Mouse (Mus musculus) heart, postnatal 36 days (tissue): ENCODE measurements around the gene Snrpa1. TPM values are rescaled to one million over a fixed set of nuclear protein-coding genes. Genes with fewer than 3 reads are reported as not detected.
A peak's percentile ranks its signal among the peaks of the same experiment; 100 is the strongest.

Experiments used
- DNase-seq, 2 experiments: peaks; one replicate each; pipeline ENCODE4 v3.0.0; 2021 to 2022
- intact Hi-C: fragments of 180-260 bp; cut with DNase I; formaldehyde crosslinking; loops from one replicate; pipeline ENCODE4 v1.15.1; 2025
- total RNA-seq, 2 experiments: library from RNA; stranded (reverse); gene quantifications; 2 replicates each; pipeline ENCODE4 v1.2.3; 2021

Snrpa1 gene
- total RNA-seq, 2 experiments from 2014 or later, result 20.1 to 24.0 TPM

DNA sequence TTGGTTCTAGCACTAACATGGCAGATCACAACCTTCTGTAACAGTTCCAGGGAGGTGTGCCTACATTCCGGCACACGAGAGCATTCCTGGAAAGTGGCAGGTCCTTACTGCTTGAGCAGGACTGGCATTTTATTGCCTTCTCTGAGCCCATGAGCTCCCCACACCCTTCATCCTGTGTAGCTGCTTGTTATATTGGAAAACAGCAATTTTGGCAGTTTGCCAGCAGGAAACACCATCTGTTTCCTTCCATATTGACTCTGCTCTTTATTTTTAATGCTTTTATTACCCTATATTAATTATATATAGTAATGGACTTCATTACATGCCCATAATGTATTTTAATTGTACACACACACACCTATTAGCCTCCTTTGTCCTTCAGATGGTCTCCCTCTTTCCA, 17.6 kb downstream of the Snrpa1 start:
- no peak for DNase-seq
- intact Hi-C loops, result loop anchor here (10.0 kb wide), 1 partner anchor 1682 kb away; the partner anchor contains the start of genes Mcee and Mphosph10

DNA sequence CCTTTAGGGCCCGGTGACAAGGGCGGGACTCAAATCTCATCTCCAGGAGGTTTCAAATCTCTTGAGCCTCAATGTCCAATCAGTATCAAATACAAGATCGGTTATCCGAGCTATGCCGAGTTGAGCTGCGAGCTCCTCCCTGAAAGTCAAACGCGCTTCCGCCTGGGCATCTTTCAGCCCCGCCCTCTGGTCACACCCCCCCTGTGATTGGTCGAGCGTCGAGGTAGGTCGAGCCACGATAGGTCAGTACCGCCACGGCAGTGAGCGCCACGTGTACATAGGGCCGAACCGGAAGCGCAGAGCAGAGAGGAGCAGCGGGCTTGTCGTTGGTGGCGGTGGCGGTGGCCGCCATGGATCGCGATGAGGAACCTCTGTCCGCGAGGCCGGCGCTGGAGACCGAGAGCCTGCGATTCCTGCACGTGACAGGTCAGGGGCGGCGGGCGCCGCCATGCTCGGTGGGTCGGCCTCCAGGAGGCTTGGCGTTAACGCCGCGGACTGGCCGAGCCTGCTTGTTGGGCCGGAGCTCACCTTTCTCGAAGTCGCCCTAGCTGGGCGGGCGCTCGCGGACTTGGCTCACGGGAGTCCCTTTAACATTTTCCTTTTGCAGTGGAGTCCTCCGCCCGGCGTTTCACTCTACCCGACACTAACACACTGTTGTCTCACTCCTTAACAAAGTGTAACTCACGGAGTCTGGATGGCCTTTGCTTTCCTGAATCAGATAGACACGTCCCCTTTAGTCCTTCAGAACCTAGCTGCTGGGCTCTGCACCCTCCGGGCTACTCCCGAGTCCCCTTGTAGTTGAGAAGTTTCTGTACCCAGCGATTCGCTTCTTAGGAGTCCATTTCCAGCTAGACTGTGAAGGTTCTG, 20.8 kb downstream of the Snrpa1 start, which contains the start of gene Selenos:
Selenos (plus strand) TSS at position 286 of the 867 bp plus-strand sequence.
- intact Hi-C loops, result loop anchor here (2.0 to 10.0 kb wide), 2 partner anchors 19 to 1685 kb away; partner anchors contain the start of genes Mcee and Mphosph10
- DNase-seq, result peak; percentile 90 to 93

DNA sequence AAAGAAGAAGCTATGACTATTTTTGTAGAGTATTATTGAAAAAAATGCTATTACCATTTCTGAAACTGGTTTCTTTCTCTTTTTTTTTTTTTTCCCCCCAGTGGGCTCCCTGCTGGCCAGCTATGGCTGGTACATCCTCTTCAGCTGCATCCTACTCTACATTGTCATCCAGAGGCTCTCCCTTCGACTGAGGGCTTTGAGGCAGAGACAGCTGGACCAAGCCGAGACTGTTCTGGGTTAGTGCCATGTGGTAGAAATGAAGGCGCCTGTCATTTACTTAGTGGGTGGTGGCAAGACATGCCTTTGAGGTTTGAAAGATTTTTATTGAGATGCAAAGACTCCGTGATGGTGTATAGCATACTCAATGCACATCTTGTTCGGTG, 21.4 kb downstream of the Snrpa1 start:
- intact Hi-C loops, result no loop called here
- DNase-seq, result no peak

DNA sequence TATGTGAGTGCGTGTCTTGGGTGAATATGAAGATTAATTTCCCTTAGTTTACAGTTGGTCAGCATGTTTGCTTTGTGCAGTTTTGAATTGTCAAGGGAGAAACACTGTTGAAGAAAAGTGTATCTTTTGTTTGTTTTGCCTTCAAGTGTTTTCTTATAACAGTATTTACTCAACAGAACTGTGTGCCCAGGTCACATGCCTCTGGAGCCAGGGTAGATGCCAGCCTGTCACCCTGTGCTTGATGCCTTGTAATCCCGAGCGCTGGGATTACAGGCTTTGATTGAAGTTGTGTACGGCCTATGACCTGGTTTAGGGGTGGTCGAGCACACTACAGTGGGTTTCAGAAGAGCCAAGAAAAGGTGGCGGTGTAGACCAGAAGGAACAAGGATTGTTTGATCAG, 25.0 kb downstream of the Snrpa1 start:
- intact Hi-C loops, result no loop called here

DNA sequence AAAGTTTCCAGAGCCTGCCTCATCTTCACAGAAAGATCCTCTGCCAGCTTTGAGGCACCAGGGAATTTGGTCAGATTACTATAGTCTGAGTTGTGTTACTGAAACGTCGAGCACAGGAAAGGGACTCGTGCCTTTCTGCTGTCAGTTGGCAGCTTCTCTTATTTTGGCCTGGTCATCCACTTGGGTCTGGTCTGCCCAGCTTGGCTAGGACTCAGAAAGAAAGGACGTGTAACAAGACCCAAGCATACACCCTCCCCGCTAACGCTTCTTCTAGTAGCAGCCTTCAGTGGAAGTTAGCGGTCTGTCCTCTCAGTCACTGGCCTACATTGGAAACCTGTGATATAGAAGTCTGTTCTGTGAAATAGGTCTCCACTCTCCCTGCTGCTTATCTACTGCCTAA, 25.7 kb downstream of the Snrpa1 start:
- intact Hi-C loops, result no loop called here
- no peak for DNase-seq

More for the DNA sequence above, 25.0 kb downstream of the Snrpa1 start:
- no peak for DNase-seq

DNA sequence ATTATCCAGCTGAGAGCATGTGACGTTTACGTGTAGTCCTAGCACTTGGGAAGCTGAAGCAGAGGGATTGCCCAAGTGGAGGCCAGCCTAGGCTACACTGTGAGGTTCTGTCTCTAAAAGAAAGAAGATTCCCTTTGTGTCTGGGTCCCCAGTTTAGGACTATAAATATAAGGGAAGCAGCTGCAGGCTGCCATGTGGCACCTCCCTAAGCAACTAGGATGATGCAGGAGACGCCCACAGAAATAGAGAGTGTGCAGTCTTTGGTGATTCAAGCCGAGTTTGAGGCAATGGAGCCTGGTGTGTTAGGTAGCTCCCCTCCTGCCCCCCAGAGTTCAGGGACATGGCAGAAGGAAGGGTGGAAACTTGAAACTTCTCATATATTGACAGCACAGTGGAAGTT, 28.8 kb downstream of the Snrpa1 start:
- DNase-seq, result no peak
- intact Hi-C loops, result no loop called here

DNA sequence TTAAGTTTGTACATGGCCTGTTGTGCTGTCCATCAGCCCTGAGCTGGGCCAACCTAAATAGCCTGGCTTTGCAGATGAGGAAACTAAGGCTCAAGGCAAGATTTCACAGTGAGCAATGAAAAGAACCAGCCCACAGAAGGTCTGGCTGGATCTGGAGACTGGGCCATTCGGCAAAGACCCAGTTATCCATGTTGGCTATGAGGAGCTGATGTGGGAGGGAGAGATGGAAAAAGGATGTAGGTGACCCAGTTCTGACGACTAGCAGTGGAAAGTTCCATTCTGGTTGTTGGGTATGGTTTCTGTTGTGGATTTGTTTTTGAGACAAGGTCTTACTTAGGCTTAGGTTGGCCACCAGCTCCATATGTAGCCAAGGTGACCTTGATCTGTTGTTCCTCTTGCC, 29.3 kb downstream of the Snrpa1 start:
- intact Hi-C loops, result no loop called here
- no peak for DNase-seq

DNA sequence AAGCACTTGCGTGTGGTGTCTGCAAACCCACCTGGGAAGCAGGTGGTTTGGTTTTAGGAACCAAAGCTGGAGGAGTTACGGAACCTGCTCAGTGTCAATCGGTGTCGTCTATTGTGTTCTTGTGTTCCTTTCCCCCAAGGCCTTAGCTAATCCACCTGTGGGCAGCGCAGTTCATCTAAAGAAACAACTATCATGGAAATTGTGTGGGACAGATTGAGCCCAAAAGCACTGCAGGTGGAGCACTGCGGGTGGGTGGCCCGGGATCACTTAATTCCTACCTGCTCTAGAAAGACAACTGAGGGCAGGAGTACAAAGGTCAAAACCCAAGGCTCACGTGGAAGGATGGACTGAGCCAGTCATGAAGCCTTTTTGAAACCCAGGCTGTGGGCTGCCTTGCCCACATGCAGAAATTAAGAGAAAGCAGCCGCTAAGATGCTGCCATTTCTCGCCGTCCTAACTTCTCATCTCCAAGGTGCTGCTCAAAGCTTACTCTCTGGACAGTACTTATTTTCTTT, 31.9 kb downstream of the Snrpa1 start:
- intact Hi-C loops, result no loop called here
- no peak for DNase-seq

DNA sequence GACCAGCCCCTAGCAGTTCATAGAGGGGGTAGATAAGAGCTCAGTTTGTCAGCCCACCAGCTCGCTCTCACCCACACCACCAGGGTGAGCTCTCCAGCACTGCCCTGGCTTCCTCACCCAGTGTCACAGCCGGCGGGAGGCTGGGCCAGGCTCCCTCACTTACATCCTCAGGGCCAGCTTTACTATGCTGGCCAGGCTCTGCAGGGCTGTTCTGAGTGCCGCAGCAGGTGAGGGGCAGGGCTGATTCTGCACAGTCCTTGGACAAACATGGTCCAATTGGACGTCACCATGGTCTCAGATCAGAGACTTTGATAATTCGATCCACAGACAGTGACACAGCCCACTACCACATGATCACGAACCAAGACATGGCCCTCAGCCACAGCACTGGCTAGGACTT, 32.8 kb downstream of the Snrpa1 start:
- DNase-seq, result no peak
- intact Hi-C loops, result no loop called here

DNA sequence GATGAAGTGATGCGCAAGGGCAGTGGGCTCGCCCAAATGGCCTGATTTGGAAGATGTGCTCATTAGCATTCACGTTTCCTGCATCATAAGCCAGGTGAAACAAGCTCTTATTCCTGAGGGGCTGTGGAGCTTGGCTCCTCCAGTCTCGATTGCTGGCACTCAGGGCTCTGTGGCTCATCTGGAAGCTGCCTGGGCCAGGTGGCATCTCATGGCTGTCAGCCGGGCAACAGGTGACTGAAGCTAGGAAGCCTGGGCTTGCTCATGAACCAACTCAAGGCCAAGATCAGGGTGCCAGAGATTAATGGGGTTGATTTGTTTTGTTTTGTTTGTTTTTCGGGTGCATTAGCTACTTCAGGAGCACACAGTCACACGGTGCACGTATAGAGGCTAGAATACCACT, 33.9 kb downstream of the Snrpa1 start:
- intact Hi-C loops, result no loop called here
- DNase-seq, result no peak

DNA sequence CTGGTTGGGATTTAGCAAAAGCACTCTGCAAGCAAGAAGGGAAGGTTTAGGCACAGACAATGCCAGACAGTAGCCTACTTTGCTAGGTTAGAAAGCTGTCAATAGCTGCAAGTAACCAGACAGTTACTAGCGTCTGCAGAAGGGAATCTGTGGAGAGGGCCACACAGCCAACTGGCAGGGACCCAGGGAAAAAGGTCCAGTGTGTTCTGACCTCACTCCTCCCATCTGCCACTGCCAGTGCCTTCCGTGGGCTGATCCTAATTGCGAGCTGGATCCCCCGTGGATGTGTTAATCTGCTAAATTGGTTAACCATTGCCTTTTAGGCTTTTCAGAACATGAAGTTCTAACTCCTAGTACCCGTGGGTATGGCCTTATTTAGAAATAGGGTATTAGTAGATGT, 35.3 kb downstream of the Snrpa1 start:
- DNase-seq, result peak; percentile 26 to 38
- intact Hi-C loops, result no loop called here

DNA sequence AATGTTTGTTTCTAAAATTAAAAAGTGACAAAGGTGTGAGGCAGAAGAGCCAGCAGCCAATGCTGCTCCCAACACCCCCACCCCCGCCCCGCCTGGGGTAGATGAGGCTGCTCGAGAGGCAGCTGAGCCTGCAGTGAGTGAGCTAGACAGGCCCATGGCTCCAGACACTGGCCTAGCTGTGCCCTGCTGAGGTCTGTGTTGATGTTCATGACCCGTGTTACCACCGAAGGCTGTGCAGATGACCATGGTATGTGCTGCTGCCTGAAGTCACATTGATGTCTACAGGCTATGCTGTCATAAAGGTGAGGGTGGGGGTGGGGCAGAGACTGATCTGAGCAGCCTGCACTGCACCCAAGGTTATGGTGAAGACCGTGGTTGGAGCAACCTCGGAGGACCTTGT, 40.0 kb downstream of the Snrpa1 start:
- intact Hi-C loops, result no loop called here
- DNase-seq, result no peak

DNA sequence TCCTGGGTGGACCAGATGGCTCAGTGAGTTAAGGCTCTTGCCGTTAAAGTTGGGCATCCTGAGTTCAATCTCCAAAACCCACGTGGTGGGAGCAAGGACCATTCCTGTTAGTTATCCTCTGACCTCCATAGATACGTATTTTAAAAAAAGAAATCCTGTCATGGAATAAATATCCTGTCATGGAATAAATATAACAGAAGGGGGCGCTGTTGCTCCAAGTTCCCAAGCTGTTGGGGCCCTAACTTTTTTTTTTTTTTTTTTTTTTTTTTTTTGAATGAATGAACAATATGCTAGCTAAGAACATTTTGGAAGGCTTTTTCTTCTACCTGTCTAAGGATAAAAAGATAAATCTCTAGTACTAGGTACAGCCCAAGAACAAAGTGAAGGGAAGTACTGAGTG, 43.1 kb downstream of the Snrpa1 start:
- intact Hi-C loops, result loop anchor here (1.0 to 2.0 kb wide), 4 partner anchors 148 to 561 kb away; partner anchors contain the start of gene Lrrk1
- DNase-seq, result no peak

DNA sequence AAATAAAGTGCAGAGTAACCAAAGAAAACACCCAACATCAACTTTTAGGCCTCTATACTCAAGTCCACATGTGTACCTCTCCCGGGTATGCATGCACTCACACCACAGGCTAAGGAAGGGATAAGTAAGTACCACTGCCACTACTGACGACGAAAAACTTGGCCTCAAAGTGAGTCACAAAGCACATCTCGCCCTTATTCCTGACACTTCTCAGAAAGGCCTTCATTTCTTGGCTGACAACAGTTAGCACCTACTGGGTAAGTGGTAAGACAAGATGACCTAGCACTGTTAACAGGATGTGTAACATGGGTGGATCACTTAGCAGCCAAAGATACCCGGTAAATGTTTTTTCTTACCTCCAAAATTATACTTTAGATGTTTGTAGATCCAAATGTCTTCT, 45.7 kb downstream of the Snrpa1 start:
- DNase-seq, result no peak
- intact Hi-C loops, result no loop called here

DNA sequence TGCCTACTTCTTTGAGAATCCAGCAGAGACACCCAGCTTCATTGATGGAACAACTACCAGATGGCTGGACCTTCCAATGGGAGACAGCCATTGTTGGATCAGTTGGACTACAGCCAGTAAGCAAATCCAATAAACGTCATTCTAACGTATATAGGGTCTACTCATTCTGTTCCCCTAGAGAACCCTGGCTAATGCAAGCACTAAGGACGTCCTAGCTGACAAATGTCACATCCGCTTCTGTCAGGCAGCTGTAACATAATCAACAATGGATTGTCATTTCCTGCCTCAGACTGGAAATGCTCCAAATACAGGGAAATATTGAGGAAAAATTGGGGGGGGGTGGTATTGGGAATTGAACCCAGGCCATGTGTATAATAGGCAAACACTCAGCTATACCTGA, 47.0 kb downstream of the Snrpa1 start:
- no peak for DNase-seq
- intact Hi-C loops, result loop anchor here (5.0 kb wide), 1 partner anchor 92 kb away; no protein-coding TSS in a partner anchor

DNA sequence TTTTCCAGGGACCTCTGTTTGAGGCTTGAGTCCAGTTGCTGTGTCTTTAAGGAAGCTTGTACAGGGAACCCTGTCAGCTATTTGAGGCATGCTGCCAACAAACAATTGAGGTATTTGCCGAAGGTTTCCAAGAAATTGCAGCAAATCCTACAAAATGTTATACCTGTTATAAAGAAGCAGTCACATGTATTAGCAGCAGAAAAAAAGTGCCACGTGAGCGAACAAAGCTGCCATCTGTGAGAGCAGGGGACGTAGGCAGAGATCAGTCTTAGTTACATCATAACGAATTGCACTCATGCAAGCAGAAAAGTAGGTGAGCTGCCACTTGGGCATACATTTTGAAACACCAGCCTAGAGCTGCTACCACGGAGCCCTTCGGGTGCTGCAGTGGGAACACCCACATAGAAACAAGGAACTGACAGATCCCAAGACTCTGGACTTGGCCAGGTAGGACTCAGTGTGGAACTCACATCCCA, 47.8 kb downstream of the Snrpa1 start:
- intact Hi-C loops, result loop anchor here (5.0 kb wide), 1 partner anchor 91 kb away; no protein-coding TSS in a partner anchor
- DNase-seq, result no peak

DNA sequence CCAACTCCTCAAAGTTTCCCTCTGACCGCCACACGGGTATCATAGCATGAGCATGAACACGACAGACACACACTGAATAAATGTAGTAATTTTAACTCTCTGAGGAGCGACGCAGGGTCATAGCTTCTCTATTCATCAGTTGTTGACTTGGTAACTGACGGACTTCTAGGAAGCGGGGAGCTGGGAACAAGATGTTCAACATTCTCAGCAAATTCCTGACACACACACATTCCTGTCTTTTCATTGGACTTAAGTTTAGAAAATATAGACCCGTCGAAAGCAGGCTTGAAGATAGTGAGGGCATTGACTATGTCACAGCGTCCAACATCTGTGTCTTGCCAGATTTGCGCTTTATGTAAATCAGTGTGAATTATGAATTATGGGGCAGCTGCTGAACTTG, 48.4 kb downstream of the Snrpa1 start:
- DNase-seq, result no peak
- intact Hi-C loops, result loop anchor here (5.0 kb wide), 1 partner anchor 90 kb away; no protein-coding TSS in a partner anchor

DNA sequence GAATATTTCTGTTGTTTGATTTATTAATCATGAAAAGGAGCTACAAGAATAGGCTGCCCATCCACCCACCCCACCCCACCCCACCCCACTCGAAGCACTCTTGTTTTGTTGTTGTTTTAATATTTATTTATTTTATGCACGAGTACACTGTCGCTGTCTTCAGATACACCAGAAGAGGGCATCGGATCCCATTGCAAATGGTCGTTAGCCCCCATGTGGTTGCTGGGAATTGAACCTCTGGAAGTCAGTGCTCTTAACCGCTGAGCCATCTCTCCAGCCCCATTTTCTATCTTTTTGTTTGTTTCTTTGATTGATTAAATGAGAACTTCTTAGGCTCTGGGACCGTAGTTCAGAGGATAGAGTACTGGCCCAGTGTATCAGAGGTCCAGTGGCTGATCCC, 49.1 kb downstream of the Snrpa1 start:
- peak in 1 of 2 experiments; percentile 31 for DNase-seq

DNA sequence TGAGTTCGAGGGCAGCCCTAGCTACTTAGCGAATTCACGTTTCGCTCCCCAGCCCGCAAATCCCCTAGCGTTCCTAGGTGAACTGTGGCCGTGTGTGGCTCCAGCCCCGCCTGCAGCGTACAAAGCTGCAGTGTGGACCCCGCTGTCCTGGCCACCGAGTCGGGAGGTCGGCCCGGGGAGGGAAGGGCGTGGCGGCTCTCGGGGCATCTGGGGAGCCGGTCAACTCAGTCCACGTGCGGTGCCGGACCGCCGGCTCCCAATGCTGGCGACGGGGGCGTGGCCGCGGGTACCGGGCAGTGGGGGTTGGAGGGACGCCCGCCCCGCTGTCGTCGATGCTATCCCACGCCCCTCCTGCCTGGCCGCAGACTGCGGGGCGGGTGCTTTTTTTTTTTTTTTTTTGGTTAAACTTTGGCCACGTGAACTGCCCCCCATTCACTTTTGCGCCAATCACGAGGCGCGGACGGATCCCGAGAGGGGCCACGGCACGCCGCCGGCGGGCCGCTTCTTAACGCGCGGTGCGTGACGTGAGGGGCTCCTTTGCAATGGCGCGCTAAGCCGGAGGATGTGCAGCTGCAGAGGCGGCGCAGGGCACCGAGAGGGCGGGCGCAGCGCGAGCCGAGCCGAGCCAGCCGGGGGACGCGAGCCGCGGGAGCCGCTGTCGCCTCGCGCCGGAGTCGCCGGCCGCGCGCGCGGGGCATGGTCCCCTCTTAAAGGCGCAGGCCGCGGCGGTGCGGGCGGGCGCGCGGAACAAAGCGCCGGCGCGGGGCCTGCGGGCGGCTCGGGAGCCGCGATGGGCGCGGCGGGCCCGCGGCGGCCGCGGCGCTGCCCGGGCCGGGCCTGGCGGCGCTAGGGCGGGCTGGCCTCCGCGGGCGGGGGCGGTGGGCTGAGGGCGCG, 50.4 kb downstream of the Snrpa1 start, which contains the start of gene Chsy1:
Chsy1 (plus strand) TSS at position 555 of the 894 bp plus-strand sequence.
- intact Hi-C loops, result loop anchor here (1.0 to 5.0 kb wide), 2 partner anchors 88 to 141 kb away; no protein-coding TSS in a partner anchor
- DNase-seq, result peak; percentile 91 to 94

More for the DNA sequence above, 49.1 kb downstream of the Snrpa1 start:
- intact Hi-C loops, result loop anchor here (1.0 to 5.0 kb wide), 2 partner anchors 89 to 142 kb away; no protein-coding TSS in a partner anchor
